Mouse (Mus musculus) kidney, postnatal 0 days (tissue): Measurements from ENCODE around the gene Ttc30a2. TPM values are rescaled to one million over a fixed set of nuclear protein-coding genes. Genes with fewer than 3 reads are reported as not detected.

Source experiments
- ATAC-seq: fragments of 200-750 bp; cut with Nextera tagmentation; replicated peaks from 2 replicates; pipeline ENCODE4 v1.8.0; 2017; ENCODE audit warnings: low read depth, moderate number of reproducible peaks, moderate TSS enrichment, moderate library complexity; ENCODE audit not compliant: low FRiP score
- DNase-seq: peaks from one replicate; pipeline ENCODE4 v3.0.0-alpha.2; 2016; ENCODE audit warnings: low spot score
- H3K27ac ChIP-seq: fragments of 300-500 bp; sonication (generic); 2 replicates; pipeline ENCODE4 v1.5.1; 2014; ENCODE audit warnings: mild to moderate bottlenecking
- H3K27me3 ChIP-seq: fragments of 300-500 bp; sonication (generic); 2 replicates; pipeline ENCODE4 v1.6.1; 2014; ENCODE audit warnings: low read length, mixed read lengths; ENCODE audit not compliant: insufficient read depth
- H3K36me3 ChIP-seq: fragments of 300-500 bp; sonication (generic); 2 replicates; pipeline ENCODE4 v1.6.1; 2014; ENCODE audit warnings: low read length, mixed read lengths; ENCODE audit not compliant: insufficient read depth
- H3K4me1 ChIP-seq: fragments of 300-500 bp; sonication (generic); replicated peaks from 2 replicates; pipeline ENCODE4 v1.6.1; 2014; ENCODE audit warnings: antibody characterized with exemption, low read length, mixed read lengths; ENCODE audit not compliant: insufficient read depth
- H3K4me2 ChIP-seq: fragments of 300-500 bp; sonication (generic); 2 replicates; pipeline ENCODE4 v1.6.1; 2014; ENCODE audit warnings: mild to moderate bottlenecking, low read length, moderate library complexity, mixed read lengths
- H3K4me3 ChIP-seq: fragments of 300-500 bp; sonication (generic); replicated peaks from 2 replicates; pipeline ENCODE4 v1.5.1; 2014; ENCODE audit warnings: low read depth, low read length
- H3K9ac ChIP-seq: fragments of 300-500 bp; sonication (generic); 2 replicates; pipeline ENCODE4 v1.6.1; 2014; ENCODE audit warnings: low read depth, low read length
- H3K9me3 ChIP-seq: fragments of 300-500 bp; sonication (generic); replicated peaks from 2 replicates; pipeline ENCODE4 v1.6.1; 2016; ENCODE audit warnings: low read length, inconsistent platforms, mixed read lengths
- CTCF ChIP-seq: IDR thresholded peaks from 2 replicates; pipeline ENCODE4 v1.5.1; 2016; ENCODE audit warnings: antibody characterized with exemption, low read depth, mild to moderate bottlenecking, moderate library complexity
- WGBS: fragments of 180-500 bp; shearing (Covaris S2); extraction: QIAGEN DNeasy Blood & Tissue Kit; methylation state at CpG from one replicate; pipeline ENCODE4 v1.1.7; 2014; 5-methylcytosine and 5-hydroxymethylcytosine counted together
- polyA plus RNA-seq: library from polyadenylated mRNA; unstranded; fragments of >200 nt; fragmentation: Nextera tagmentation; extraction: Ambion mirVana; gene quantifications from 2 replicates; pipeline ENCODE4 v1.2.1, GENCODE M21; 2015

Ttc30a2 gene
- polyA plus RNA-seq, 1 experiment from 2014 or later, result 0.51 TPM

DNA sequence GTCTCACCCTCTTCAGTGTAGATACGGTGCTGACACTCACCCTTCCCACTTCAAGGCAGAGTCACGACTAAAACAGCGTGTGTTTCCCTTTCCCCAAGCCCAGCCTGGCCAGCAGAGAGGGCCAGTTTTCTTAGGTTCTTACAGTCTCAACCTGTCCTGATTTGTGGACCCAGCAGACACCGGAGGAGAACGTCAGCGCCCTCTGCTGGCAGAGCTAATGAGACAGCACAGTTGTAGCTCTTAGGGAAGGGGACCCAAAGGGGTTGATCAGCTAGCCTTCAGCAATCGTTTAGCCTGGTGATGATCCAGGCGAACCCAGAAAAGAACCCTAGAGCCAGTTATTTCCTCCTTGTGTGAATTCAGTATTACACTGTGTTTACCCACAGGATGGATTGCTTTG lies 23.4 kb upstream of the Ttc30a2 start:
- no peak for DNase-seq
- H3K4me3 ChIP-seq, result no peak overlapping the region
- 44% methylated on average over 8 of the region's 8 CpGs for WGBS
- no peak overlapping the region for H3K4me2 ChIP-seq
- peaks cover 9% of the 10 kb centered on the region; the same call in 1 of the 2 replicates for H3K4me1 ChIP-seq
- H3K9me3 ChIP-seq, result no peaks in the 10 kb centered on the region
- no peaks in the 10 kb centered on the region for H3K36me3 ChIP-seq
- TF ChIP-seq CTCF, result peak; percentile 78
- no peak for ATAC-seq
- no peak overlapping the region for H3K9ac ChIP-seq
- H3K27ac ChIP-seq, result no peak overlapping the region
- H3K27me3 ChIP-seq, result no peaks in the 10 kb centered on the region

- no peak overlapping the region for H3K9ac ChIP-seq
- no peaks in the 10 kb centered on the region for H3K9me3 ChIP-seq
- no peak for TF ChIP-seq CTCF
- ATAC-seq (no peak), DNase-seq (no peak)
- no peaks in the 10 kb centered on the region for H3K36me3 ChIP-seq
- H3K4me1 ChIP-seq, result peaks cover 9% of the 10 kb centered on the region; the same call in 1 of the 2 replicates
- H3K4me2 ChIP-seq, result no peak overlapping the region
- no peak overlapping the region for H3K27ac ChIP-seq
- no peak overlapping the region for H3K4me3 ChIP-seq
- H3K27me3 ChIP-seq, result no peaks in the 10 kb centered on the region
- WGBS, result 25% methylated on average over 12 of the region's 12 CpGs
Observed at GRCm38 (mm10) chr2:75999636-76000035, 21.7 kb upstream of the Ttc30a2 start.

- no peaks in the 10 kb centered on the region for H3K36me3 ChIP-seq
- H3K4me3 ChIP-seq, result no peak overlapping the region
- H3K27me3 ChIP-seq, result no peaks in the 10 kb centered on the region
- H3K4me2 ChIP-seq, result no peak overlapping the region
- peak; percentile 46 for DNase-seq
- ATAC-seq, result 0 out of 2 replicates have a peak, but pooled peaks have one; percentile 27
- WGBS, result 13% methylated on average over 8 of the region's 8 CpGs
- H3K9me3 ChIP-seq, result no peaks in the 10 kb centered on the region
- no peak for TF ChIP-seq CTCF
- no peak overlapping the region for H3K9ac ChIP-seq
- H3K4me1 ChIP-seq, result peaks cover 9% of the 10 kb centered on the region; the same call in 1 of the 2 replicates
- H3K27ac ChIP-seq, result peak overlapping the region; percentile 60
Observed at GRCm38 (mm10) chr2:75998692-75999091, 20.7 kb upstream of the Ttc30a2 start.

- 20% methylated on average over 12 of the region's 12 CpGs for WGBS
- peak; percentile 82 for ATAC-seq
- H3K4me3 ChIP-seq, result no peak overlapping the region
- H3K4me1 ChIP-seq, result peaks cover 9% of the 10 kb centered on the region; the same call in 1 of the 2 replicates
- H3K9ac ChIP-seq, result no peak overlapping the region
- TF ChIP-seq CTCF, result no peak
- no peak overlapping the region for H3K4me2 ChIP-seq
- DNase-seq, result no peak
- no peak overlapping the region; the same call in 1 of the 2 replicates for H3K27ac ChIP-seq
- H3K9me3 ChIP-seq, result no peaks in the 10 kb centered on the region
- H3K36me3 ChIP-seq, result no peaks in the 10 kb centered on the region
- no peaks in the 10 kb centered on the region for H3K27me3 ChIP-seq
Observed at GRCm38 (mm10) chr2:75997726-75998125, 19.8 kb upstream of the Ttc30a2 start.

GRCm38 (mm10) chr2:75994841-75995240 lies 16.9 kb upstream of the Ttc30a2 start:
- 95% methylated on average over 11 of the region's 11 CpGs for WGBS
- TF ChIP-seq CTCF, result no peak

DNA sequence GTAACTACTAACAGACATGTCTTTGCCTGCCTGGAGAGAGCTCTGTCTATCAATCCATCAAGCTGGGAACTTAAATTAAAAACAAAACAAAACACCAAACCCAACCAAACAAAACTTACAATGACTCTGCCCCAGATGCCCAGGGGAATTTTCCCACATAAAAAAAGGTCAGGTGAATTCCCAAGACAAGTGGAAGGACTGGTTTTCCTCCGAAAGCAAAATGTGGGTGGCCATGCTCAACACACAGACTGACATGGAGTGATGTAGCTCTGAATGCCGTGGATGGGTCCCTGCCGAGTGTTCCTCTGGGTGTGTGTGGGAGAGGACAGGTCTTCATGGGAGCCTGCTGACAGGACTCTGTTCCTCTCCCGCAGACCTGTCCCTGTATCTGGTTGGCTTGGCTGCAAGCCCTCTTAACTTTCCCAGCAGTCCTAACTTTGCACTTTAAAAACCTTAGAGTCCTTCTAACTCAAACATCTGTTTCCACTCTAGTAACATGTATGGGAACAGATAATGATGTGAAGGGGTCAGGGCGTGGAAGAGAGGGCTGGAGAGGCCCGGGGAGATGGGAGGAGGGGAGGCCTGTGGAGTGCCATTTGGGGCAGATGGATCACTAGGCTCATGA lies 13.7 kb upstream of the Ttc30a2 start:
- no peaks in the 10 kb centered on the region for H3K27me3 ChIP-seq
- no peak overlapping the region for H3K4me2 ChIP-seq
- no peak for TF ChIP-seq CTCF
- DNase-seq (no peak), ATAC-seq (no peak)
- no peaks in the 10 kb centered on the region; the same call in 1 of the 2 replicates for H3K4me1 ChIP-seq
- WGBS, result 36% methylated on average over 6 of the region's 6 CpGs
- H3K27ac ChIP-seq, result no peak overlapping the region
- no peaks in the 10 kb centered on the region for H3K9me3 ChIP-seq
- H3K9ac ChIP-seq, result no peak overlapping the region
- H3K36me3 ChIP-seq, result no peaks in the 10 kb centered on the region
- H3K4me3 ChIP-seq, result no peak overlapping the region

More at GRCm38 (mm10) chr2:75994841-75995240, 16.9 kb upstream of the Ttc30a2 start:
- H3K4me3 ChIP-seq, result no peak overlapping the region
- H3K4me2 ChIP-seq, result no peak overlapping the region
- H3K4me1 ChIP-seq, result peaks cover 9% of the 10 kb centered on the region
- ATAC-seq, result no peak
- H3K36me3 ChIP-seq, result no peaks in the 10 kb centered on the region
- DNase-seq, result no peak
- H3K9me3 ChIP-seq, result no peaks in the 10 kb centered on the region
- H3K27ac ChIP-seq, result no peak overlapping the region
- H3K9ac ChIP-seq, result no peak overlapping the region
- no peaks in the 10 kb centered on the region for H3K27me3 ChIP-seq
